Mouse (Mus musculus): ENCODE results near the gene Prex1. TPM values are rescaled to one million over a fixed set of nuclear protein-coding genes. Genes with fewer than 3 reads are reported as not detected.
A peak's percentile ranks its signal among the peaks of the same experiment; 100 is the strongest.

Gene Prex1
- polyA plus RNA-seq, 1 experiment = 38.8 TPM

- TF ChIP-seq POLR2A (IDR thresholded peaks at IDR 0.05; ENCODE audit: borderline replicate concordance, control insufficient read depth, low read depth, low read length) (no peak), CTCF (IDR thresholded peaks at IDR 0.05; ENCODE audit: control insufficient read depth, insufficient read depth, low read length) (no peak)
- no peak overlapping the region for H3K4me3 ChIP-seq (replicated peaks; ENCODE audit: control insufficient read depth, low read depth, low read length)
- no peak overlapping the region for H3K27ac ChIP-seq (ENCODE audit: control insufficient read depth, insufficient read depth, low read depth, low read length, poor library complexity)
- WGBS = 64% methylated on average over 2 of the region's 2 CpGs
- peaks cover 14% of the 10 kb centered on the region for H3K4me1 ChIP-seq (ENCODE audit: control insufficient read depth, insufficient read depth, low read length)
Measured at GRCm38 (mm10) chr2:166706526-166706925, 7.1 kb downstream of the Prex1 start.

DNA sequence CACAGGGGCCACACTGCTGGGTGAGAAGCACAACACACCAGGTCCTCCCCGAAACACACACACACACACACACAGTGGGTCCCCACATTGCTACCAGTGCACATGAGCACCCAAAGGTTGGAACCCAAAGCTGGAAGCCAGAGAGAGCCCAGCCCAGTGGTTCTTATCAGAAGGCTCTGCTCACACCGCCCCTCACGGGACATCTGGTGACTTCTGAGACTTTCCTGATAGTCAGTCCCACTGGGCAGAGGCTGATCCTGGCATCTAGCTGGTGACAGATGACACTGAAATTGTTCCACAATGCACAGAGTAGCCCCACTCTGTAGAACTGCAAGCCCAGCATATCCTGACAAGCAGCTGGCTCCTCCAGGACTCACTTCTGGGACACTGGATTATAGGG lies 10.1 kb downstream of the Prex1 start:
- Histone ChIP-seq H3K27ac (ENCODE audit: control insufficient read depth, insufficient read depth, low read depth, low read length, poor library complexity) (peak overlapping the region; percentile 82), H3K4me1 (ENCODE audit: control insufficient read depth, insufficient read depth, low read length) (peaks cover 20% of the 10 kb centered on the region), H3K4me3 (replicated peaks; ENCODE audit: control insufficient read depth, low read depth, low read length) (peak overlapping the region; percentile 59)
- no peak for TF ChIP-seq POLR2A (IDR thresholded peaks at IDR 0.05; ENCODE audit: borderline replicate concordance, control insufficient read depth, low read depth, low read length)
- no peak for TF ChIP-seq CTCF (IDR thresholded peaks at IDR 0.05; ENCODE audit: control insufficient read depth, insufficient read depth, low read length)
- WGBS = 55% methylated on average over 3 of the region's 3 CpGs

DNA sequence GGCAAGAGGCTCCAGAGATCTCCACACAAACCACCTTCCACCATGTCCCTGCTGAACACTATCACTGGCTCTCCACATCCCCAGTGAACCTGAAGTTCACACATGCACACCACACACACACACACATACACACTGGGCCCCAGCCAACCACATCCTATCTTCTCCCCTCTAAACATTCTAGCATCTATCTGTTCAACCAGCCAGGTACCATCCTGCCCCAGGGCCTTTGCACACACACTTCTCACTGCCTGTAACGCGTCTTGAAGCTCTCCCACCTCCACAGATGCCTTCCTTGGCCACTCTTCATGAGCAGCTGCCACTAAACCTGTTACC lies 11.6 kb downstream of the Prex1 start:
- WGBS = 91% methylated on average over 2 of the region's 2 CpGs
- H3K4me1 ChIP-seq (ENCODE audit: control insufficient read depth, insufficient read depth, low read length) = peaks cover 18% of the 10 kb centered on the region
- H3K27ac ChIP-seq (ENCODE audit: control insufficient read depth, insufficient read depth, low read depth, low read length, poor library complexity) = peak overlapping the region; percentile 9; the same call in 1 of the 2 replicates
- no peak for TF ChIP-seq POLR2A (IDR thresholded peaks at IDR 0.05; ENCODE audit: borderline replicate concordance, control insufficient read depth, low read depth, low read length)
- no peak for TF ChIP-seq CTCF (IDR thresholded peaks at IDR 0.05; ENCODE audit: control insufficient read depth, insufficient read depth, low read length)
- peak overlapping the region; percentile 20 for H3K4me3 ChIP-seq (replicated peaks; ENCODE audit: control insufficient read depth, low read depth, low read length)

- peak overlapping the region; percentile 9 for H3K27ac ChIP-seq (ENCODE audit: control insufficient read depth, insufficient read depth, low read depth, low read length, poor library complexity)
- H3K4me1 ChIP-seq (ENCODE audit: control insufficient read depth, insufficient read depth, low read length) = peaks cover 18% of the 10 kb centered on the region
- no peak for TF ChIP-seq POLR2A (IDR thresholded peaks at IDR 0.05; ENCODE audit: borderline replicate concordance, control insufficient read depth, low read depth, low read length)
- no peak for TF ChIP-seq CTCF (IDR thresholded peaks at IDR 0.05; ENCODE audit: control insufficient read depth, insufficient read depth, low read length)
- 62% methylated on average over 23 of the region's 23 CpGs for WGBS
- peak overlapping the region; percentile 20 for H3K4me3 ChIP-seq (replicated peaks; ENCODE audit: control insufficient read depth, low read depth, low read length)
Measured at GRCm38 (mm10) chr2:166701248-166702112, 12.2 kb downstream of the Prex1 start.

GRCm38 (mm10) chr2:166700732-166701131 lies 12.9 kb downstream of the Prex1 start:
- TF ChIP-seq CTCF (IDR thresholded peaks at IDR 0.05; ENCODE audit: control insufficient read depth, insufficient read depth, low read length) = no peak
- TF ChIP-seq POLR2A (IDR thresholded peaks at IDR 0.05; ENCODE audit: borderline replicate concordance, control insufficient read depth, low read depth, low read length) = no peak
- H3K27ac ChIP-seq (ENCODE audit: control insufficient read depth, insufficient read depth, low read depth, low read length, poor library complexity) = no peak overlapping the region
- WGBS = 68% methylated on average over 13 of the region's 13 CpGs
- H3K4me3 ChIP-seq (replicated peaks; ENCODE audit: control insufficient read depth, low read depth, low read length) = no peak overlapping the region
- H3K4me1 ChIP-seq (ENCODE audit: control insufficient read depth, insufficient read depth, low read length) = peaks cover 18% of the 10 kb centered on the region

GRCm38 (mm10) chr2:166700116-166700515 lies 13.5 kb downstream of the Prex1 start:
- TF ChIP-seq CTCF (IDR thresholded peaks at IDR 0.05; ENCODE audit: control insufficient read depth, insufficient read depth, low read length) = no peak
- no peak for TF ChIP-seq POLR2A (IDR thresholded peaks at IDR 0.05; ENCODE audit: borderline replicate concordance, control insufficient read depth, low read depth, low read length)
- H3K4me1 ChIP-seq (ENCODE audit: control insufficient read depth, insufficient read depth, low read length) = peaks cover 18% of the 10 kb centered on the region
- no peak overlapping the region for H3K27ac ChIP-seq (ENCODE audit: control insufficient read depth, insufficient read depth, low read depth, low read length, poor library complexity)
- WGBS = 74% methylated on average over 8 of the region's 8 CpGs
- H3K4me3 ChIP-seq (replicated peaks; ENCODE audit: control insufficient read depth, low read depth, low read length) = no peak overlapping the region

DNA sequence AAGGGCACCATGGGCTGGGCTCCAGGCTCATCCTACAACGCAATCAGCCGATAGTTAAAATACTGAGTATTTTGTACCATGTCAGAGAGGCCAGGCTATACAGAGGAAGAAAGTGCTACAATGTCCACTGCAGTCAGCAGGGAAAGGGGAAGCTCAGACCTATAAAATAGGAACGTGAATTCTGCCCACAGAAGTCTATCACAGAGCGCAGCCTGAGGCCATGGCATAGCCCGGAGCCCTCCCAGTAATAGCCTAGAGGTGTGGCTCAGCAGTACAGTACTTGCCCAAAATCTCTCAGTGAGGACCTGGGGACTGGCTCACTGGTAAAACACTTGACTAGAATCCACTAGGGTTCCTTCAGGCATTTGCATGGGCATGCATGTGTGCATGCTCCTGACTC lies 14.1 kb downstream of the Prex1 start:
- H3K4me1 ChIP-seq (ENCODE audit: control insufficient read depth, insufficient read depth, low read length) = peaks cover 18% of the 10 kb centered on the region
- TF ChIP-seq POLR2A (IDR thresholded peaks at IDR 0.05; ENCODE audit: borderline replicate concordance, control insufficient read depth, low read depth, low read length) (no peak), CTCF (IDR thresholded peaks at IDR 0.05; ENCODE audit: control insufficient read depth, insufficient read depth, low read length) (no peak)

DNA sequence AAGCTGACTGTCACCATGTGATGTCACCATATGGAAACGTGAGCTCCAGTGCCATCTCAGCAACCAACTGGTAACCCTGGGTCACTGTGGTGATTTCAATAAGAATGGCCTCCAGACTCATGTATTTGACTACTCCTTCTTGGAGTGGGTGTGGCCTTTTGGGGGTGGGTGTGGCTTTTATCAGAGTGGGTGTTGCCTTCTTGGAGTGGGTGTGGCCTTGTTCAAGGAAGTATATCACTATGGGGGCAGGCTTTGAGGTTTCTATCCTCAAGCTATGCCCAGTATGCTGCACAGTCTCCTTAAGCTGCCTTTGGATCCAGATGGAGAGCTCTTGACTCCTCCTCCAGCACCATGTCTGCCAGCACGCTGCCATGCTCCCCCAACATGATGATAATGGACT lies 19.0 kb downstream of the Prex1 start:
- Histone ChIP-seq H3K4me1 (ENCODE audit: control insufficient read depth, insufficient read depth, low read length) (peaks cover 4% of the 10 kb centered on the region; the same call in 1 of the 2 replicates), H3K27ac (ENCODE audit: control insufficient read depth, insufficient read depth, low read depth, low read length, poor library complexity) (no peak overlapping the region), H3K4me3 (replicated peaks; ENCODE audit: control insufficient read depth, low read depth, low read length) (no peak overlapping the region)
- TF ChIP-seq POLR2A (IDR thresholded peaks at IDR 0.05; ENCODE audit: borderline replicate concordance, control insufficient read depth, low read depth, low read length) (no peak), CTCF (IDR thresholded peaks at IDR 0.05; ENCODE audit: control insufficient read depth, insufficient read depth, low read length) (no peak)
- 92% methylated on average over 2 of the region's 2 CpGs for WGBS

More for the DNA sequence above, 14.1 kb downstream of the Prex1 start:
- Histone ChIP-seq H3K27ac (ENCODE audit: control insufficient read depth, insufficient read depth, low read depth, low read length, poor library complexity) (peak overlapping the region; percentile 1; the same call in 1 of the 2 replicates), H3K4me3 (replicated peaks; ENCODE audit: control insufficient read depth, low read depth, low read length) (no peak overlapping the region)
- WGBS = 48% methylated on average over 5 of the region's 5 CpGs

All from bone marrow, adult 2 months (tissue).